Mouse (Mus musculus): Measurements from ENCODE around the gene Ftsj1. TPM values are rescaled to one million over a fixed set of nuclear protein-coding genes. Genes with fewer than 3 reads are reported as not detected.
A peak's percentile ranks its signal among the peaks of the same experiment; 100 is the strongest.

Ftsj1 gene
- polyA plus RNA-seq, 1 experiment = not detected

DNA sequence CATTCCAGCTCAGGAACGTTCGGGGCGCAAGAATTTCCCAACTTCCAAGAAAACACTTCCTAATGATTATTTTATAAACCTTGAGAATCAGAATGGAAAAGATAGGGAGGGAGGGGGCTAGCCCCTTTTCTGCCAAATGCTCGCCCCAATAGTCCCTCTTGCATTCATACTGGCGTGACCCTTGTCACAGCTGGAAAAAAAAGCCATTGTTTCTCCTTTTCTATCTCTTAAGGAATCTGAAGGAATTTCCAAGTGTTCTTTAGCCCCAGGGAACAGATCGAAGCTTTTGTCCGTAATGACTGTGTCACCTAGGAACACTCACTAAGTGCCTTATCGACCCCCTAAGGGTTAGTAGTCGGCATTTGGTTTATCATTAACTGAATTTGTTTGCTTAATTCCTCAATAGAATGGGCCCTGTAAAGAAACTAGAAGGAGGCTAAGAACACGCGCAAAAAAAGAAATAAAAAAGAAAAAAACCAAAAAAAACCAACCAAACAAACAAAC, 45.5 kb downstream of the Ftsj1 start:
- Histone ChIP-seq H3K27ac (ENCODE audit: insufficient read depth, low read depth, low read length) (no peak overlapping the region), H3K4me3 (ENCODE audit: insufficient read depth, low read depth, low read length) (peak overlapping the region; percentile 83), H3K4me1 (ENCODE audit: control insufficient read depth, insufficient read depth, low read length) (peaks cover 14% of the 10 kb centered on the region; the same call in 1 of the 2 replicates)
- no peak for TF ChIP-seq CTCF (IDR thresholded peaks at IDR 0.05; ENCODE audit: insufficient read depth, low read depth, low read length)
- no peak for TF ChIP-seq POLR2A (IDR thresholded peaks at IDR 0.05; ENCODE audit: insufficient read depth, low read depth, low read length)
- WGBS = 20% methylated on average over 11 of the region's 11 CpGs

DNA sequence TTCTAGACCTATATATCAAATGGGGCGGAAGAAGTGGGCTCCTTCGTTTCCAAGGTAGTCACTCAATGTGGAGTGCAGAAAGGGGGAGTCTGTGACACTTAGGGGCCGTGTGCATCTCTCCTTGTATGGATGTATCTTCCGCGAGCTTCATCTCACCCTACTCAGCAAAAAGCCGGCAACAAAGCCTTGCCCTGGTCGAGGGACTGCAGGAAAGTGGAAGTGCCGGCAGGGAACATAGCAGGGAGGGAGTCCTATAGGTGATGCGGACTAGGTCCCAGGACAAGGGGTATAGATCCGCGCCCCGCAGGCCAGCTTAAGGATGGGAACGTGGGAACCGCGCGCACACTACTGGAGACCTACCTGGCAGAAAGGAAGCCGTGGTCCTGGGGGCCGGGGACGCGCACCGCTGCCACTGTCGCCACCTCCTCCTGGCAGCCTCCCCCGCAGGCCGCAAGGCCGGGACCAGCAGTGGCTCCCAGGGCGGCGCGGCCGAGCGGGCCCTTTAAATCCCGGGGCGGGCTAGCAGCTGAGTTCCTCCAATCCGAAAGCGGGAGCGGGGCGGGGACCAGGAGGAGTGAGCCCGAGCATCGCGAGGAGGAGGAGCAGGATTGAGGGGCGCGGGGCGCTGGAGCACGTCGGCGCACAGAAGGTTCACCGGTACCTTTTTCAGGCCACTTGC, 46.1 kb downstream of the Ftsj1 start, which contains the start of gene Porcn:
Gene Porcn (minus strand): TSS at position 511 of the 679 bp plus-strand sequence.
- TF ChIP-seq CTCF (IDR thresholded peaks at IDR 0.05; ENCODE audit: insufficient read depth, low read depth, low read length) (no peak), POLR2A (IDR thresholded peaks at IDR 0.05; ENCODE audit: insufficient read depth, low read depth, low read length) (peak; percentile 60; the same call in 1 of the 2 replicates)
- Histone ChIP-seq H3K27ac (ENCODE audit: insufficient read depth, low read depth, low read length) (peak within 1 kb of the TSS; percentile 33; the same call in 1 of the 2 replicates), H3K4me3 (ENCODE audit: insufficient read depth, low read depth, low read length) (peak within 1 kb of the TSS; percentile 83), H3K4me1 (ENCODE audit: control insufficient read depth, insufficient read depth, low read length) (peaks cover 14% of the 10 kb centered on the region; the same call in 1 of the 2 replicates)
- WGBS = 11% methylated on average over 41 of the region's 46 CpGs

DNA sequence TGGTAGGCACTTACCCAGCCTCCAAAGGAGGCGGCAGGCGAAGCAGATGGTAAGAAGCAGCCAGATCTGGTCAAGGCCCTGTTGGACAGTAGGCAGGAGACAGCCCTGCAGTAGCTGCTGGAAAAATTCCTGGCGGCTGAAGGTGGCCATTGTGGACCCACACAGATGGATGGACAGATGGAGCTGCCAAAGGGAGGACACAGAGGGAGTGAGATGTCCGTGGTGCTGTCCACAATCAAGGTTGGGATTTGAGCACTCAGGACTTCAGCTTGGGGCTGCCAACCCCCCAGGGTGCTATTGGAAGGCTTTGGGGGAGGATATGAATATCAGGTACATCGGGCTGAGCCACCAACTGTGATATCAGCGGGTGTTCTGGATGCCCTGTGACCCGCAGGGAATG, 46.7 kb downstream of the Ftsj1 start:
- Histone ChIP-seq H3K4me1 (ENCODE audit: control insufficient read depth, insufficient read depth, low read length) (peaks cover 14% of the 10 kb centered on the region; the same call in 1 of the 2 replicates), H3K27ac (ENCODE audit: insufficient read depth, low read depth, low read length) (no peak overlapping the region), H3K4me3 (ENCODE audit: insufficient read depth, low read depth, low read length) (peak overlapping the region; percentile 83)
- TF ChIP-seq POLR2A (IDR thresholded peaks at IDR 0.05; ENCODE audit: insufficient read depth, low read depth, low read length) (no peak), CTCF (IDR thresholded peaks at IDR 0.05; ENCODE audit: insufficient read depth, low read depth, low read length) (no peak)
- 33% methylated on average over 7 of the region's 7 CpGs for WGBS

DNA sequence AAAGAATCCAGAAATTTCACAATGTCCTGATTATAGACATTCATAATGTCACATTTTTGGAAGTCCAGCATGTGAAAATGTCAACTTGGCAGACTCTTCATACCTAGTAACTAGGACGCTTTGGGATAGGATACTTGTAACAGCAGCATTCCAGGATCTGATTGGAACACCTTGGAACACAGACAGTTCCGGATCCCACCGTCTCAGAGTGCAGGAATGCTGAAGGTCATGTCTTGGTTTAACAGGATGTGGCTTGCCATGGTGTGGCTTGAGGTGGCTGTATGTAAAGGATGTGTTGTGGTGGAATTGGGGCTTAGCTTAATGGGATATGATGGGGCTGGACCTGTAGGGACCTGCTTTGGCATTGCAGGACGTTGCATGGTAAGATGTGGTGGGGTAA, 47.1 kb downstream of the Ftsj1 start:
- TF ChIP-seq POLR2A (IDR thresholded peaks at IDR 0.05; ENCODE audit: insufficient read depth, low read depth, low read length) = no peak
- no peak for TF ChIP-seq CTCF (IDR thresholded peaks at IDR 0.05; ENCODE audit: insufficient read depth, low read depth, low read length)
- H3K4me3 ChIP-seq (ENCODE audit: insufficient read depth, low read depth, low read length) = no peak overlapping the region
- H3K4me1 ChIP-seq (ENCODE audit: control insufficient read depth, insufficient read depth, low read length) = peaks cover 14% of the 10 kb centered on the region; the same call in 1 of the 2 replicates
- no peak overlapping the region for H3K27ac ChIP-seq (ENCODE audit: insufficient read depth, low read depth, low read length)
- WGBS = 76% methylated on average over 4 of the region's 4 CpGs

DNA sequence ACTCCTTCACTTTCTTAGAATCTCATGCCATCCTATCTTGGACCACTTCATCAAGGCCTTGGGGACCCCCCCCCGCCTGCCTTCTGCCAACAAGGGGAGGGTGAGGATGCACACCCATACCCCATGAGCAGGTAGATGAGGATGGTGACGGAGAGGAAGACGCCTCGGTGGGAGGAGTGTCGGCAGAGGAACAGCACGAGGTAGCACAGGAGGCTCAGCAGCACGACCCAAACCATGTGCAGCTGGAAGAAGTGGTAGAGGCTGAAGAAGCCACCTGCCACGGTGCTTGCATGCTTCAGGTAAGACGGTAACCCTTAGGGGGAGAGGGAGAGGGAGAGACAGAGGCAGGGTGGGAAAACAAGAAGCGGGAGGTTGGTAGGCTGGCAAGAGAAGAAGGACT, 48.1 kb downstream of the Ftsj1 start:
- no peak overlapping the region for H3K27ac ChIP-seq (ENCODE audit: insufficient read depth, low read depth, low read length)
- WGBS = 89% methylated on average over 10 of the region's 10 CpGs
- H3K4me1 ChIP-seq (ENCODE audit: control insufficient read depth, insufficient read depth, low read length) = peaks cover 14% of the 10 kb centered on the region; the same call in 1 of the 2 replicates
- TF ChIP-seq POLR2A (IDR thresholded peaks at IDR 0.05; ENCODE audit: insufficient read depth, low read depth, low read length) (no peak), CTCF (IDR thresholded peaks at IDR 0.05; ENCODE audit: insufficient read depth, low read depth, low read length) (no peak)
- no peak overlapping the region for H3K4me3 ChIP-seq (ENCODE audit: insufficient read depth, low read depth, low read length)

DNA sequence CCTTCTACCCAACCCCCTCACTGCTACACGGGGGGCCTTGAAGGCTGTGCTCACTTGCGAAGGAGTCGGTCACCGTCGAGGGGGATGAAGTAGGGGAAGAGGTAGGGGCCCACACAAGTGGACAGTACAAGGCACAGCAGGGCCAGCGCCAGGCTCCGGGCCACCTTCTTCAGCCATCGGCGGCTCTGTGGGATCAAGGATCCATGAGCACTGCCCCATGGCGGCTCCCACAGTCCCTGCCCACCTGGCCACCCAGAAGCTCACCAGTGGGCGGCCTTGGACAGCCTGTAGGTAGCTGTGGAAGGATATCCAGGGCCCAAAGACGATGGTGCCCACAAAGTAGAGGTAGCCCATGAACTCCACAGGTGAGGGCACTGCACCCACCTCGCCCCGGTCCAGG, 49.1 kb downstream of the Ftsj1 start:
- WGBS = 88% methylated on average over 14 of the region's 14 CpGs
- TF ChIP-seq POLR2A (IDR thresholded peaks at IDR 0.05; ENCODE audit: insufficient read depth, low read depth, low read length) = no peak
- no peak for TF ChIP-seq CTCF (IDR thresholded peaks at IDR 0.05; ENCODE audit: insufficient read depth, low read depth, low read length)
- Histone ChIP-seq H3K27ac (ENCODE audit: insufficient read depth, low read depth, low read length) (no peak overlapping the region), H3K4me1 (ENCODE audit: control insufficient read depth, insufficient read depth, low read length) (peaks cover 14% of the 10 kb centered on the region; the same call in 1 of the 2 replicates), H3K4me3 (ENCODE audit: insufficient read depth, low read depth, low read length) (no peak overlapping the region)

DNA sequence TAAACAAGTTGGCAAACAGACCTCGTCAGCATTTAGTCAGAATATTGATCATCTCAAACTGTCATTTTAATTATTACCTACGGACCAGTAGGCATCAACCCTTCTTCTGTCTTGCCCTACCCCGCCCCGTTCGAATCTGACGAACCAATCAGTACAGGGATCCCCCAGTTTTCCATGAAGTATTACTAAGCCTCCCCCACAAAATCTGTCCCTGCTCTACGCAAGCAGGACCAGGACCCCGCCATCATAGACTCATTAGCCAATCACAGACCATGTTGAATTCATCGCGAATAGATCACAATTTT, 58.8 kb downstream of the Ftsj1 start, which contains the start of gene Ebp:
Gene Ebp (minus strand): TSS at position 94 of the 305 bp plus-strand sequence.
- TF ChIP-seq POLR2A (IDR thresholded peaks at IDR 0.05; ENCODE audit: insufficient read depth, low read depth, low read length) = no peak
- TF ChIP-seq CTCF (IDR thresholded peaks at IDR 0.05; ENCODE audit: insufficient read depth, low read depth, low read length) = no peak
- H3K27ac ChIP-seq (ENCODE audit: insufficient read depth, low read depth, low read length) = peak within 1 kb of the TSS; percentile 79; the same call in 1 of the 2 replicates
- 14% methylated on average over 10 of the region's 10 CpGs for WGBS
- no peaks in the 10 kb centered on the region for H3K4me1 ChIP-seq (ENCODE audit: control insufficient read depth, insufficient read depth, low read length)
- H3K4me3 ChIP-seq (ENCODE audit: insufficient read depth, low read depth, low read length) = peak within 1 kb of the TSS; percentile 53

DNA sequence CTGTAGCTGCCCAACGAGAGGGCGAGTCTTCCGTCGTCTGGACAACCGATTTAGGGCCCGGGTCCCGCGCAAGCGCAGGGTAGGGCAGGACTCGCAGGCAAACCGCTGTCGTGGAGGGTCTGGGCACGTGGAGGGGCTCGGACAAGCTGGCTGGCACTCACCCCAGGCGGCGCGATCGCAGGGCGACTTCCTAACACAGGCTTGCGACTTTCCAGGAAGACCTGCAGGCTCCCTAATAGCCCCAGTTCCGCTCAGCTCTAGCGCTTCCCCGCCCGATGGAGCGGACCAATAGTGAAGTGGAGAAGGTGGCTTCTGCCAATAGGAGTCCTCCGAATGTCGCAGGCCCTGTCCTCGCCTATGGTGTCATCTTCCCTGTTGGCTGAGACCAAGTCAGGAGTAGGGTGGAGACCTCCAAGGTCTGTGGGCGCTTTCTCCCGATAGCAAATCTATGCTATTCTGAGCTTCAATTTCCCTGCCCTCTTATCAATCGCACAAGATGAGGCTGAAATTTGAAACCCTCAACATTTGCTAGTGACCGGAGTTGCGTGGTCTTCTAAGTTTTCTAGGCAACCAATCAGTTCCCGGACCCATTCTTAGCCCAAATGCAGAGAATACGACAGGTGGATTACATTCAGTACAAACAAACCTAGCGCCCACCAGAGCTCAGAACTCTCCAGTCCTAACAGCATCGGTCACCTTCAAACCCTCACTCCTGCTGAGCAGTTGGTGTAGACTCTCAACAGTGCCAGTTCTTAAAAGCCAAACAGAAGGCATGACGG, 59.4 kb downstream of the Ftsj1 start:
- 12% methylated on average over 38 of the region's 38 CpGs for WGBS
- H3K4me1 ChIP-seq (ENCODE audit: control insufficient read depth, insufficient read depth, low read length) = no peaks in the 10 kb centered on the region
- peak overlapping the region; percentile 79; the same call in 1 of the 2 replicates for H3K27ac ChIP-seq (ENCODE audit: insufficient read depth, low read depth, low read length)
- peak overlapping the region; percentile 53 for H3K4me3 ChIP-seq (ENCODE audit: insufficient read depth, low read depth, low read length)
- TF ChIP-seq CTCF (IDR thresholded peaks at IDR 0.05; ENCODE audit: insufficient read depth, low read depth, low read length) = no peak
- TF ChIP-seq POLR2A (IDR thresholded peaks at IDR 0.05; ENCODE audit: insufficient read depth, low read depth, low read length) = 0 out of 2 replicates have a peak, but pooled peaks have one; percentile 15

Measured in olfactory bulb, adult 2 months (tissue).